Mouse (Mus musculus) G1E (cell line): ENCODE measurements around the gene Midn. TPM values are rescaled to one million over a fixed set of nuclear protein-coding genes. Genes with fewer than 3 reads are reported as not detected.

ENCODE experiments used
- ATAC-seq: 2 replicates; pipeline ENCODE4 v1.8.0; 2016; ENCODE audit warnings: mild to moderate bottlenecking; ENCODE audit not compliant: insufficient number of reproducible peaks, poor library complexity, low FRiP score, severe bottlenecking; ENCODE audit errors: extremely low read depth
- DNase-seq: peaks from one replicate; pipeline ENCODE4 v3.0.0; 2012; ENCODE audit warnings: low spot score
- H3K27me3 ChIP-seq: 2 replicates; pipeline ENCODE4 v1.6.1; 2012; ENCODE audit warnings: mild to moderate bottlenecking, low read length, inconsistent platforms; ENCODE audit not compliant: insufficient read depth
- H3K36me3 ChIP-seq: replicated peaks from 2 replicates; pipeline ENCODE3; 2012; ENCODE audit warnings: mild to moderate bottlenecking, inconsistent platforms
- H3K4me1 ChIP-seq: 2 replicates; pipeline ENCODE4 v1.6.1; 2012; ENCODE audit warnings: low read depth, low read length, inconsistent platforms, mixed read lengths; ENCODE audit not compliant: insufficient read depth
- H3K4me3 ChIP-seq: 2 replicates; pipeline ENCODE4 v1.5.1; 2012; ENCODE audit warnings: low read depth, mild to moderate bottlenecking, inconsistent platforms, low read length, moderate library complexity, mixed read lengths
- H3K9me3 ChIP-seq: replicated peaks from 2 replicates; pipeline ENCODE4 v1.6.1; 2012; ENCODE audit warnings: inconsistent platforms
- CTCF ChIP-seq: IDR thresholded peaks from 2 replicates; pipeline ENCODE4 v1.5.1; 2012; ENCODE audit warnings: low read depth, low read length, inconsistent platforms, mixed read lengths
- GATA1 ChIP-seq: IDR thresholded peaks from 2 replicates; pipeline ENCODE4 v1.6.1; 2012; ENCODE audit warnings: borderline replicate concordance, low read length, inconsistent platforms, mixed read lengths
- GATA2 ChIP-seq: IDR thresholded peaks from 2 replicates; pipeline ENCODE4 v1.6.1; 2012; ENCODE audit warnings: low read depth, low read length, inconsistent platforms, borderline replicate concordance
- POLR2AphosphoS5 ChIP-seq: IDR thresholded peaks from 2 replicates; pipeline ENCODE4 v1.6.1; 2012; ENCODE audit warnings: low read depth, low read length, inconsistent platforms; ENCODE audit not compliant: insufficient replicate concordance
- TAL1 ChIP-seq: conservative IDR thresholded peaks from 2 replicates; pipeline ENCODE4 v1.6.1; 2012; ENCODE audit warnings: low read depth, low read length, inconsistent platforms, mixed read lengths
- polyA plus RNA-seq: library from polyadenylated mRNA; stranded (reverse); fragments of >175 nt; gene quantifications from 2 replicates; pipeline ENCODE4 v1.2.3, GENCODE M21; 2012
- total RNA-seq, 2 experiments: library from RNA; stranded (forward) in 1 of 2; stranded (reverse) in 1 of 2; fragments of 200-1000 nt in 1 of 2; fragments of >200 nt in 1 of 2; fragmentation: Nextera tagmentation in 1 of 2; gene quantifications; 2 replicates each; pipeline ENCODE4 v1.2.3; 2014 to 2017

Gene Midn
- total and polyA plus RNA-seq, 3 experiments, result 19.2 to 302 (median 89.8) TPM

DNA sequence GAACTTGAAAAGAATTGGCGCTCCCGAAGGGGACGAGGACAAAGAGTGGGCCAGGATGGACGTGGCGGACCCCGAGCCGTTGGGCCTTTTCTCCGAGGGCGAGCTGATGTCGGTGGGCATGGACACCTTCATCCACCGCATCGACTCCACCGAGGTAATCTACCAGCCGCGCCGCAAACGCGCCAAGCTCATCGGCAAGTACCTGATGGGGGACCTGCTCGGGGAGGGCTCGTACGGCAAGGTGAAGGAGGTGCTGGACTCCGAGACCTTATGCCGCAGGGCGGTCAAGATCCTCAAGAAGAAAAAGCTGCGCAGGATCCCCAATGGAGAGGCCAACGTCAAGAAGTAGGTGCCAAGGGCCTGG is 31.5 kb upstream of the Midn start:
- Histone ChIP-seq H3K4me1 (peaks cover 62% of the 10 kb centered on the region), H3K4me3 (peak overlapping the region; percentile 97), H3K9me3 (no peaks in the 10 kb centered on the region), H3K27me3 (no peaks in the 10 kb centered on the region), H3K36me3 (peaks cover 52% of the 10 kb centered on the region)
- no peak for ATAC-seq
- no peak for DNase-seq
- TF ChIP-seq CTCF, result no peak
- no peak for TF ChIP-seq GATA2
- TF ChIP-seq POLR2AphosphoS5, result no peak
- no peak for TF ChIP-seq GATA1
- TF ChIP-seq TAL1, result no peak

DNA sequence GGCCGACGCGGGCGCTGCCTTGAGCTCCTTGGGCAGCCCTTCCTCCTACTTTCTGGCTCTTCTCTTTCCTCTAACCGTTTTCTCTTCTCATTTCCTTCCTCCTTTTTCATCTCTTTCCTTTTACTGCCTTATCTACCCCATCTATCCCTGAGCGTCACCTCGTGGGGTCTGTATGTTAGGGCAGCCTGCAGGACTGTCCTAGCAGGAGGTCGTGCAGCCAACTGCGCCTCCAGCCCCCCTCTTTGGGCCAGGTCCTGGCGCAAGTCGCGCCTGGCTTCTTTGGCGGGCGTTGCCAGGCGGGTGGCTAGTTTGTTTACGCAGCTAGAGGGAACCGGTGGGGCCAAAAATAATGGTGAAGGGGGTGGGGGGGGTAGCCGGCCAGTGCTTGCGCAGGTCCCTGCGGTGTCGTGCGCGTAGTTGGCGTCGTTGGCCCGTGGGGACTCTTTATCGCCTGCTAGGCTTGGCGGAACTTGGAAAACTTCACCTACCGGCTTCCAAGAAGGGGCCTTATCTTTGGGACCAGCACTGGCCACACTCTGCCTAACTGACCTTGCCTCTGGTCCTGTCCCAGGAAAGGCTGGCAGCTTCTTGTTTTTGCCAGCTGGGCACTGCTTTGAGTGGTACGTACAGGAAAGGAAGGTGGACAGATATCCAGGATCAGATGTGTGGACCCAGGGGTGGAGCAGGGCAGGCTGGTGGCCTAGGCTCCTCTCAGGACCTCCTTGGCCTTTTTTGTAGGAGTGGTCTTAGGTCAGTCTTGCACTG is 31.0 kb upstream of the Midn start:
- peak; percentile 56; the same call in 1 of the 2 replicates for TF ChIP-seq TAL1
- TF ChIP-seq POLR2AphosphoS5, result no peak
- no peak for TF ChIP-seq GATA1
- no peak for TF ChIP-seq CTCF
- no peak; the same call in 1 of the 2 replicates for TF ChIP-seq GATA2
- Histone ChIP-seq H3K4me3 (peak overlapping the region; percentile 97), H3K27me3 (no peaks in the 10 kb centered on the region), H3K9me3 (no peaks in the 10 kb centered on the region), H3K36me3 (peaks cover 57% of the 10 kb centered on the region), H3K4me1 (peaks cover 67% of the 10 kb centered on the region)
- DNase-seq (peak; percentile 47), ATAC-seq (no peak)

DNA sequence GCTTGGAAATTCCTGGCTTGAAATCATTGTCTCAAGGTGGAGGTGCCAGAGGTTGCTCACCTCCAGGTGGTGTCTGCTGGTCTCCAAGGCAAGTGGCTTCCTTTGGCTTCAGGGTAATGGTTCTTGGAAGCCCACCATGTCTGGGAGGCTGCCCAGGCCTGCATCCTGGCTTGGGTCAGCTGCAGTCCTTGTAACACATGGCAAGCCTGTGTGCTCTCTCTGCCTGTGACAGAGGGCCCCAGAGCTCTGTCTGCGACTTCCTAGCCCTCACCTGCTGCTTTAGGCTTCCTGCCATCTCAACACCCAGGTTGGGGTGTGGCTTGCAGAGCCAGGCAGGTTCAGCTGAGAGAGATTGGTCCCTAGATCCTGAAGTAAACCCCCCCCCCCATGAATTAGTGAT is 30.3 kb upstream of the Midn start:
- Histone ChIP-seq H3K36me3 (peaks cover 62% of the 10 kb centered on the region), H3K4me3 (peak overlapping the region; percentile 97), H3K9me3 (no peaks in the 10 kb centered on the region), H3K4me1 (peaks cover 68% of the 10 kb centered on the region), H3K27me3 (no peaks in the 10 kb centered on the region)
- no peak for DNase-seq
- no peak for ATAC-seq
- TF ChIP-seq CTCF (no peak), TAL1 (no peak), GATA2 (no peak), POLR2AphosphoS5 (no peak), GATA1 (no peak)

DNA sequence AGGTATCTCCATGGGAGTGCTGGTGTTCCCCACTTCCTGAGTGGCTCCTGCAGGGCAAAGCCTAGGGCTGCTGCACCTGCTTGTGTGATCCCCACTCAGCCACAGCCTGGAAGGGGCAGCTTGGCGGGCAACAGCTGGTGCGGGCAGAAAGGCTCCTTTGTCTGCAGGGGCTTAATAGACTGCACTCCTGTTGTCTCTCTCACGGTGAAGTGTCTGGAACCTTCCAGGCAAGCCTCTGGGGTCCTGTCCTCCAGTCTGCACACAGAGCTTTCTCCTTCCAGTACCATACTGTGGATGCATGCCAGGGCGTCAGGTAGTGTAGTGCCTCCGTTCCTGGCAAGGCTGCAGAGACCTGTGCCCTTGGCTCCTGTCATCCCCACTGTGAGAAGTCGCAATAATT is 29.5 kb upstream of the Midn start:
- no peaks in the 10 kb centered on the region for H3K27me3 ChIP-seq
- peaks cover 70% of the 10 kb centered on the region for H3K36me3 ChIP-seq
- DNase-seq, result no peak
- TF ChIP-seq GATA1 (no peak), GATA2 (no peak)
- H3K4me3 ChIP-seq, result peak overlapping the region; percentile 97; the same call in 1 of the 2 replicates
- peaks cover 74% of the 10 kb centered on the region for H3K4me1 ChIP-seq
- ATAC-seq, result no peak
- no peaks in the 10 kb centered on the region for H3K9me3 ChIP-seq

DNA sequence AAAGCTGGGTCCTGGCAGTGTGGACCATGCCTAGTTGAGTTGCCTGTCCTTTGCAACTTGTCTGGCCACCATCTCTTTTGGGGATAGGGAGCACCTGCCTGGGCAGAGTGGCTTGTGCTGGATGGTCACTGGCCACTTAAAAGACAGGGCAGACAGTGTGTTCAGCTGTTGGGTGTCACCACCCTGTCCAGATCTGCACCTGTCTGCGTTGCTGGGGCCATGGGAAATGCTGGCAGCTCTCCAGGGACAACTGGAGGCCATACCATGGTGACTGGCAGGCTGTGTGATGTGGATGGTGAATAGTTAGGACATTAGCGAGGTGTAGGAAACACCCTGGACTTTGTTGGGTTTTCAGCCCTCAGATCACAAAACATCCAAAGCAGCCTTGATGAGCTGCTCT is 27.9 kb upstream of the Midn start:
- H3K27me3 ChIP-seq, result no peaks in the 10 kb centered on the region
- no peak for TF ChIP-seq TAL1
- TF ChIP-seq GATA2, result no peak
- TF ChIP-seq CTCF, result no peak
- no peak for TF ChIP-seq GATA1
- TF ChIP-seq POLR2AphosphoS5, result no peak
- H3K36me3 ChIP-seq, result peaks cover 84% of the 10 kb centered on the region
- peaks cover 75% of the 10 kb centered on the region for H3K4me1 ChIP-seq
- no peaks in the 10 kb centered on the region for H3K9me3 ChIP-seq
- DNase-seq (no peak), ATAC-seq (no peak)
- H3K4me3 ChIP-seq, result peak overlapping the region; percentile 40; the same call in 1 of the 2 replicates

DNA sequence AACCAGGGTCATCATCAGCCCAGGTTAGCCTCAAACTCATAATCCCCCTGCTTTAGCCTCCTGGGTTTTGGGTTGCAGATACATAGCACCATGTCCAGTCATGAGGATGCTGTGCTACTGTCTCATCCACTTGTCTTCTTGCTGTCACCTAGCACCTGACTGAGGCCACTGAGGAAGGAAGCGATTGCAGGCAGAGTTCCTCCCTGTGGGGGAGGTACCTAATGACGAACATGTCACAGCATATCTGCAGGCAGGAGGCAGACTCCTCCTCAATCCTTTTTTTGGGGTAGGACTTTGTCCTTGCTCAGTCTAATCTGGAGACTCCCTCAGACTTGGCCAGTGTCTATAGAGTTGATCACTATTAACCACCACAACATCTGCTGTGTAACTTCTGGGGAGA is 26.4 kb upstream of the Midn start:
- DNase-seq, result no peak
- H3K4me3 ChIP-seq, result no peak overlapping the region
- H3K36me3 ChIP-seq, result peaks cover 97% of the 10 kb centered on the region
- ATAC-seq, result no peak
- no peaks in the 10 kb centered on the region for H3K9me3 ChIP-seq
- TF ChIP-seq CTCF, result no peak
- H3K27me3 ChIP-seq, result no peaks in the 10 kb centered on the region
- peaks cover 83% of the 10 kb centered on the region for H3K4me1 ChIP-seq
